Mouse (Mus musculus) hindbrain, embryonic 16.5 days (tissue): ENCODE results near the gene Olfr212. TPM values are rescaled to one million over a fixed set of nuclear protein-coding genes. Genes with fewer than 3 reads are reported as not detected.
"Not testable (repeated sequence)": the region's sequence is repeated elsewhere in the genome, so short reads cannot be mapped to it uniquely, and the experiment has no call there.

Experiments used
- ATAC-seq: fragments of 200-750 bp; cut with Nextera tagmentation; 2 replicates; pipeline ENCODE4 v1.8.0; 2017; ENCODE audit warnings: moderate TSS enrichment, moderate library complexity
- H3K27ac ChIP-seq: fragments of 300-500 bp; sonication (generic); 2 replicates; pipeline ENCODE4 v1.5.1; 2014; ENCODE audit warnings: low read depth, mild to moderate bottlenecking, control low read depth, low read length, moderate library complexity
- H3K27me3 ChIP-seq: fragments of 300-500 bp; sonication (generic); replicated peaks from 2 replicates; pipeline ENCODE4 v1.6.1; 2014; ENCODE audit warnings: low read length; ENCODE audit not compliant: control insufficient read depth, insufficient read depth
- H3K36me3 ChIP-seq: fragments of 300-500 bp; sonication (generic); 2 replicates; pipeline ENCODE4 v1.6.1; 2014; ENCODE audit warnings: mild to moderate bottlenecking, low read length, moderate library complexity, mixed read lengths; ENCODE audit not compliant: control insufficient read depth, insufficient read depth
- H3K4me1 ChIP-seq: fragments of 300-500 bp; sonication (generic); 2 replicates; pipeline ENCODE4 v1.6.1; 2014; ENCODE audit warnings: low read depth, low read length; ENCODE audit not compliant: control insufficient read depth, insufficient read depth
- H3K4me2 ChIP-seq: fragments of 300-500 bp; sonication (generic); 2 replicates; pipeline ENCODE4 v1.6.1; 2014; ENCODE audit warnings: mild to moderate bottlenecking, low read length, control low read depth, moderate library complexity
- H3K4me3 ChIP-seq: fragments of 300-500 bp; sonication (generic); 2 replicates; pipeline ENCODE4 v1.5.1; 2014; ENCODE audit warnings: mild to moderate bottlenecking, low read length, control low read depth, moderate library complexity
- H3K9ac ChIP-seq: fragments of 300-500 bp; sonication (generic); 2 replicates; pipeline ENCODE4 v1.6.1; 2014; ENCODE audit warnings: low read depth, mild to moderate bottlenecking, control low read depth, low read length, moderate library complexity
- H3K9me3 ChIP-seq: fragments of 300-500 bp; sonication (generic); 2 replicates; pipeline ENCODE4 v1.6.1; 2014; ENCODE audit warnings: mild to moderate bottlenecking, low read length, moderate library complexity; ENCODE audit not compliant: control insufficient read depth
- WGBS: fragments of 180-500 bp; shearing (Covaris S2); extraction: QIAGEN DNeasy Blood & Tissue Kit; methylation state at CpG from one replicate; pipeline ENCODE4 v1.1.7; 2014; 5-methylcytosine and 5-hydroxymethylcytosine counted together
- polyA plus RNA-seq: library from polyadenylated mRNA; unstranded; fragments of >200 nt; fragmentation: Nextera tagmentation; extraction: Ambion mirVana; gene quantifications from 2 replicates; pipeline ENCODE4 v1.2.1, GENCODE M21; 2015

Gene Olfr212
- polyA plus RNA-seq, 1 experiment from 2014 or later: not detected

GRCm38 (mm10) chr6:116495960-116496359 lies 10.4 kb upstream of the Olfr212 start:
- ATAC-seq: no peak

GRCm38 (mm10) chr6:116514832-116515231 lies 8.5 kb downstream of the Olfr212 start:
- H3K27me3 ChIP-seq: no peaks in the 10 kb centered on the region
- H3K36me3 ChIP-seq: no peaks in the 10 kb centered on the region
- no peak for ATAC-seq
- no peak overlapping the region for H3K9ac ChIP-seq
- no peak overlapping the region for H3K27ac ChIP-seq
- H3K4me3 ChIP-seq: no peak overlapping the region
- no peak overlapping the region for H3K4me2 ChIP-seq
- H3K9me3 ChIP-seq: no peaks in the 10 kb centered on the region
- H3K4me1 ChIP-seq: no peaks in the 10 kb centered on the region

More at GRCm38 (mm10) chr6:116495960-116496359, 10.4 kb upstream of the Olfr212 start:
- no peak overlapping the region for H3K4me2 ChIP-seq
- H3K4me3 ChIP-seq: no peak overlapping the region
- H3K9ac ChIP-seq: no peak overlapping the region
- no peaks in the 10 kb centered on the region for H3K9me3 ChIP-seq
- H3K36me3 ChIP-seq: no peaks in the 10 kb centered on the region
- H3K4me1 ChIP-seq: no peaks in the 10 kb centered on the region
- H3K27me3 ChIP-seq: no peaks in the 10 kb centered on the region
- H3K27ac ChIP-seq: no peak overlapping the region
- 71% methylated on average over 1 of the region's 1 CpGs for WGBS

- Histone ChIP-seq H3K27me3 (no peaks in the 10 kb centered on the region), H3K4me3 (no peak within 1 kb of the TSS), H3K4me2 (no peak within 1 kb of the TSS), H3K27ac (no peak within 1 kb of the TSS), H3K4me1 (no peaks in the 10 kb centered on the region), H3K9ac (no peak within 1 kb of the TSS), H3K9me3 (no peaks in the 10 kb centered on the region), H3K36me3 (no peaks in the 10 kb centered on the region)
- 90% methylated on average over 1 of the region's 1 CpGs for WGBS
- ATAC-seq: no peak
Measured at GRCm38 (mm10) chr6:116538156-116538555, 31.8 kb downstream of the Olfr212 start, which contains the start of gene Olfr213. TSS of gene Olfr213 (plus strand) at chr6:116538456.

GRCm38 (mm10) chr6:116542500-116542899 lies 36.2 kb downstream of the Olfr212 start:
- no peak for ATAC-seq
- H3K36me3 ChIP-seq: no peaks in the 10 kb centered on the region
- H3K27me3 ChIP-seq: no peaks in the 10 kb centered on the region
- 86% methylated on average over 2 of the region's 2 CpGs for WGBS
- H3K27ac ChIP-seq: no peak overlapping the region
- H3K4me1 ChIP-seq: no peaks in the 10 kb centered on the region
- H3K9ac ChIP-seq: no peak overlapping the region
- H3K4me2 ChIP-seq: no peak overlapping the region
- H3K4me3 ChIP-seq: no peak overlapping the region
- no peaks in the 10 kb centered on the region for H3K9me3 ChIP-seq

GRCm38 (mm10) chr6:116550841-116551240 lies 44.5 kb downstream of the Olfr212 start, which contains the start of gene Gm5580:
TSS of gene Gm5580 (plus strand) at chr6:116551141.
- H3K4me3 ChIP-seq, ATAC-seq, H3K27me3 ChIP-seq, H3K4me1 ChIP-seq, H3K9me3 ChIP-seq, H3K4me2 ChIP-seq, H3K9ac ChIP-seq, H3K27ac ChIP-seq, H3K36me3 ChIP-seq: not testable (repeated sequence)
- 97% methylated on average over 11 of the region's 11 CpGs for WGBS

- no peak for ATAC-seq
Measured at GRCm38 (mm10) chr6:116553935-116554334, 47.6 kb downstream of the Olfr212 start, which contains the start of gene Olfr214. TSS of gene Olfr214 (plus strand) at chr6:116554235.

GRCm38 (mm10) chr6:116554952-116555351 lies 48.6 kb downstream of the Olfr212 start:
- Histone ChIP-seq H3K9me3 (no peaks in the 10 kb centered on the region), H3K4me2 (no peak overlapping the region), H3K36me3 (no peaks in the 10 kb centered on the region), H3K9ac (no peak overlapping the region), H3K4me3 (no peak overlapping the region), H3K4me1 (no peaks in the 10 kb centered on the region), H3K27ac (no peak overlapping the region), H3K27me3 (no peaks in the 10 kb centered on the region)
- ATAC-seq: no peak
- WGBS: 74% methylated on average over 3 of the region's 3 CpGs

More at GRCm38 (mm10) chr6:116553935-116554334, 47.6 kb downstream of the Olfr212 start, which contains the start of gene Olfr214:
- 70% methylated on average over 1 of the region's 1 CpGs for WGBS
- Histone ChIP-seq H3K9ac (no peak within 1 kb of the TSS), H3K36me3 (no peaks in the 10 kb centered on the region), H3K4me1 (no peaks in the 10 kb centered on the region), H3K4me3 (no peak within 1 kb of the TSS), H3K27me3 (no peaks in the 10 kb centered on the region), H3K4me2 (no peak within 1 kb of the TSS), H3K27ac (no peak within 1 kb of the TSS), H3K9me3 (no peaks in the 10 kb centered on the region)

Other genes starting within 250 kb of the Olfr212 start
- gene Zfand4, start 242.3 kb upstream of the Olfr212 start, polyA plus RNA-seq: 6.7 and 7.3 TPM in 2 replicates
- gene March8, start 168.5 kb upstream of the Olfr212 start, polyA plus RNA-seq: 58.0 and 63.4 TPM in 2 replicates
- gene Alox5, start 45.3 kb upstream of the Olfr212 start, polyA plus RNA-seq: 0.65 and 0.94 TPM in 2 replicates
- gene Olfr211, start 17.4 kb upstream of the Olfr212 start, polyA plus RNA-seq: not detected in 2 replicates
- not detected in 2 replicates for gene Olfr213, start 31.9 kb downstream of the Olfr212 start, polyA plus RNA-seq
- 0.22 and 0.96 TPM in 2 replicates for gene Gm5580, start 44.6 kb downstream of the Olfr212 start, polyA plus RNA-seq
- gene Olfr214, start 47.7 kb downstream of the Olfr212 start, polyA plus RNA-seq: not detected in 2 replicates
- gene Olfr215, start 77.7 kb downstream of the Olfr212 start, polyA plus RNA-seq: not detected in 2 replicates
- gene Zfp422, start 122.5 kb downstream of the Olfr212 start, polyA plus RNA-seq: 120 and 126 TPM in 2 replicates
- 11.4 and 17.6 TPM in 2 replicates for gene Depp1, start 144.1 kb downstream of the Olfr212 start, polyA plus RNA-seq
- 30.3 and 30.8 TPM in 2 replicates for gene Rassf4, start 167.4 kb downstream of the Olfr212 start, polyA plus RNA-seq
- gene Tmem72, start 210.4 kb downstream of the Olfr212 start, polyA plus RNA-seq: 2.5 and 5.4 TPM in 2 replicates